Mouse (Mus musculus): ENCODE measurements around the gene Tmem239. TPM values are rescaled to one million over a fixed set of nuclear protein-coding genes. Genes with fewer than 3 reads are reported as not detected.

The Tmem239 gene
- polyA plus RNA-seq, 1 experiment from 2014 or later = not detected

GRCm38 (mm10) chr2:130383205-130383604 lies 23.1 kb upstream of the Tmem239 start:
- Histone ChIP-seq H3K27ac (replicated peaks; ENCODE audit: low read depth, low read length) (no peak overlapping the region), H3K4me2 (ENCODE audit: low read depth, low read length) (no peak overlapping the region), H3K9me3 (replicated peaks; ENCODE audit: control insufficient read depth, low read length) (no peaks in the 10 kb centered on the region), H3K4me1 (ENCODE audit: control insufficient read depth, insufficient read depth, low read length) (no peaks in the 10 kb centered on the region), H3K9ac (replicated peaks; ENCODE audit: low read length) (no peak overlapping the region), H3K27me3 (ENCODE audit: control insufficient read depth, insufficient read depth, low read length) (no peaks in the 10 kb centered on the region), H3K4me3 (ENCODE audit: low read depth, low read length) (no peak overlapping the region), H3K36me3 (replicated peaks; ENCODE audit: control insufficient read depth, insufficient read depth, low read depth, low read length) (no peaks in the 10 kb centered on the region)
- 55% methylated on average over 3 of the region's 3 CpGs for WGBS
- no peak for ATAC-seq (replicated peaks; ENCODE audit: insufficient number of reproducible peaks, low FRiP score, low TSS enrichment, low read depth)
- DNase-seq (ENCODE audit: low spot score) = no peak

GRCm38 (mm10) chr2:130383895-130384294 lies 22.4 kb upstream of the Tmem239 start:
- Histone ChIP-seq H3K36me3 (replicated peaks; ENCODE audit: control insufficient read depth, insufficient read depth, low read depth, low read length) (no peaks in the 10 kb centered on the region), H3K9me3 (replicated peaks; ENCODE audit: control insufficient read depth, low read length) (no peaks in the 10 kb centered on the region), H3K4me2 (ENCODE audit: low read depth, low read length) (no peak overlapping the region), H3K27ac (replicated peaks; ENCODE audit: low read depth, low read length) (no peak overlapping the region), H3K27me3 (ENCODE audit: control insufficient read depth, insufficient read depth, low read length) (no peaks in the 10 kb centered on the region), H3K9ac (replicated peaks; ENCODE audit: low read length) (no peak overlapping the region), H3K4me3 (ENCODE audit: low read depth, low read length) (no peak overlapping the region), H3K4me1 (ENCODE audit: control insufficient read depth, insufficient read depth, low read length) (no peaks in the 10 kb centered on the region)
- ATAC-seq (replicated peaks; ENCODE audit: insufficient number of reproducible peaks, low FRiP score, low TSS enrichment, low read depth) = no peak
- no peak for DNase-seq (ENCODE audit: low spot score)
- 72% methylated on average over 6 of the region's 6 CpGs for WGBS

GRCm38 (mm10) chr2:130386212-130386611 lies 20.1 kb upstream of the Tmem239 start:
- DNase-seq (ENCODE audit: low spot score) = no peak
- H3K9ac ChIP-seq (replicated peaks; ENCODE audit: low read length) = no peak overlapping the region
- no peaks in the 10 kb centered on the region for H3K27me3 ChIP-seq (ENCODE audit: control insufficient read depth, insufficient read depth, low read length)
- H3K36me3 ChIP-seq (replicated peaks; ENCODE audit: control insufficient read depth, insufficient read depth, low read depth, low read length) = no peaks in the 10 kb centered on the region
- H3K27ac ChIP-seq (replicated peaks; ENCODE audit: low read depth, low read length) = no peak overlapping the region
- WGBS = 75% methylated on average over 1 of the region's 1 CpGs
- no peak overlapping the region for H3K4me3 ChIP-seq (ENCODE audit: low read depth, low read length)
- no peaks in the 10 kb centered on the region for H3K9me3 ChIP-seq (replicated peaks; ENCODE audit: control insufficient read depth, low read length)
- no peak for ATAC-seq (replicated peaks; ENCODE audit: insufficient number of reproducible peaks, low FRiP score, low TSS enrichment, low read depth)
- no peak overlapping the region for H3K4me2 ChIP-seq (ENCODE audit: low read depth, low read length)
- H3K4me1 ChIP-seq (ENCODE audit: control insufficient read depth, insufficient read depth, low read length) = no peaks in the 10 kb centered on the region

DNA sequence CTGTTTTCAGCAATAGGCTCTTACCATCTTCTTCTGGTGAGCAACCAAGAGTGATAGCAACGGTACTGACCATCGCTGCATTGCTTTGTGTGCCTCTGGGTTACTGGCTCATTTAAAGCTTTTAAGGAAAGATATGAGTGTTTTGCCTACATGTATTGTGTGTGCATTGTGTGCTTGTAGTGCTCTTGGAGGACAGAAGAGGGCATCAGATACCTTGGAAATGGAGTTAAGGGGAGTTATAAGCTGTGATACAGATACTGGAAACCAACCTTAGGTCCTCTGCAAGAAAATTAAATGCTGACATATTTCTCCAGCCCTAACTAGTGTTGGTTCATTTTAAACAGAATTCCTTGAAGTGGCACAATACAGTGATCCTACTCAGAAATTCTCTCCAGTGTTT lies 17.5 kb upstream of the Tmem239 start:
- ATAC-seq (replicated peaks; ENCODE audit: insufficient number of reproducible peaks, low FRiP score, low TSS enrichment, low read depth) (no peak), DNase-seq (ENCODE audit: low spot score) (peak; percentile 8)
- Histone ChIP-seq H3K27ac (replicated peaks; ENCODE audit: low read depth, low read length) (no peak overlapping the region), H3K4me3 (ENCODE audit: low read depth, low read length) (no peak overlapping the region), H3K27me3 (ENCODE audit: control insufficient read depth, insufficient read depth, low read length) (no peaks in the 10 kb centered on the region), H3K36me3 (replicated peaks; ENCODE audit: control insufficient read depth, insufficient read depth, low read depth, low read length) (no peaks in the 10 kb centered on the region), H3K9me3 (replicated peaks; ENCODE audit: control insufficient read depth, low read length) (no peaks in the 10 kb centered on the region), H3K4me2 (ENCODE audit: low read depth, low read length) (no peak overlapping the region), H3K4me1 (ENCODE audit: control insufficient read depth, insufficient read depth, low read length) (no peaks in the 10 kb centered on the region), H3K9ac (replicated peaks; ENCODE audit: low read length) (no peak overlapping the region)
- 79% methylated on average over 2 of the region's 2 CpGs for WGBS

GRCm38 (mm10) chr2:130390993-130391625 lies 15.2 kb upstream of the Tmem239 start:
- no peak overlapping the region for H3K4me2 ChIP-seq (ENCODE audit: low read depth, low read length)
- 85% methylated on average over 11 of the region's 11 CpGs for WGBS
- H3K4me1 ChIP-seq (ENCODE audit: control insufficient read depth, insufficient read depth, low read length) = no peaks in the 10 kb centered on the region
- H3K9ac ChIP-seq (replicated peaks; ENCODE audit: low read length) = no peak overlapping the region
- DNase-seq (ENCODE audit: low spot score) (no peak), ATAC-seq (replicated peaks; ENCODE audit: insufficient number of reproducible peaks, low FRiP score, low TSS enrichment, low read depth) (no peak)
- H3K9me3 ChIP-seq (replicated peaks; ENCODE audit: control insufficient read depth, low read length) = no peaks in the 10 kb centered on the region
- no peaks in the 10 kb centered on the region for H3K27me3 ChIP-seq (ENCODE audit: control insufficient read depth, insufficient read depth, low read length)
- no peaks in the 10 kb centered on the region for H3K36me3 ChIP-seq (replicated peaks; ENCODE audit: control insufficient read depth, insufficient read depth, low read depth, low read length)
- no peak overlapping the region for H3K4me3 ChIP-seq (ENCODE audit: low read depth, low read length)
- H3K27ac ChIP-seq (replicated peaks; ENCODE audit: low read depth, low read length) = no peak overlapping the region

GRCm38 (mm10) chr2:130392836-130393235 lies 13.4 kb upstream of the Tmem239 start:
- Histone ChIP-seq H3K9ac (replicated peaks; ENCODE audit: low read length) (no peak overlapping the region), H3K27me3 (ENCODE audit: control insufficient read depth, insufficient read depth, low read length) (no peaks in the 10 kb centered on the region), H3K4me2 (ENCODE audit: low read depth, low read length) (no peak overlapping the region), H3K27ac (replicated peaks; ENCODE audit: low read depth, low read length) (no peak overlapping the region), H3K4me1 (ENCODE audit: control insufficient read depth, insufficient read depth, low read length) (peaks cover 2% of the 10 kb centered on the region; the same call in 1 of the 2 replicates), H3K4me3 (ENCODE audit: low read depth, low read length) (no peak overlapping the region), H3K36me3 (replicated peaks; ENCODE audit: control insufficient read depth, insufficient read depth, low read depth, low read length) (no peaks in the 10 kb centered on the region), H3K9me3 (replicated peaks; ENCODE audit: control insufficient read depth, low read length) (no peaks in the 10 kb centered on the region)
- ATAC-seq (replicated peaks; ENCODE audit: insufficient number of reproducible peaks, low FRiP score, low TSS enrichment, low read depth) = no peak
- WGBS = 71% methylated on average over 3 of the region's 3 CpGs
- no peak for DNase-seq (ENCODE audit: low spot score)

- H3K9me3 ChIP-seq (replicated peaks; ENCODE audit: control insufficient read depth, low read length) = no peaks in the 10 kb centered on the region
- peaks cover 5% of the 10 kb centered on the region for H3K4me1 ChIP-seq (ENCODE audit: control insufficient read depth, insufficient read depth, low read length)
- H3K4me2 ChIP-seq (ENCODE audit: low read depth, low read length) = no peak overlapping the region
- no peak for ATAC-seq (replicated peaks; ENCODE audit: insufficient number of reproducible peaks, low FRiP score, low TSS enrichment, low read depth)
- H3K27ac ChIP-seq (replicated peaks; ENCODE audit: low read depth, low read length) = no peak overlapping the region
- H3K27me3 ChIP-seq (ENCODE audit: control insufficient read depth, insufficient read depth, low read length) = no peaks in the 10 kb centered on the region
- H3K9ac ChIP-seq (replicated peaks; ENCODE audit: low read length) = no peak overlapping the region
- no peak overlapping the region for H3K4me3 ChIP-seq (ENCODE audit: low read depth, low read length)
- 95% methylated on average over 11 of the region's 11 CpGs for WGBS
- no peak for DNase-seq (ENCODE audit: low spot score)
- H3K36me3 ChIP-seq (replicated peaks; ENCODE audit: control insufficient read depth, insufficient read depth, low read depth, low read length) = no peaks in the 10 kb centered on the region
Observed at GRCm38 (mm10) chr2:130395696-130396095, 10.6 kb upstream of the Tmem239 start.

DNA sequence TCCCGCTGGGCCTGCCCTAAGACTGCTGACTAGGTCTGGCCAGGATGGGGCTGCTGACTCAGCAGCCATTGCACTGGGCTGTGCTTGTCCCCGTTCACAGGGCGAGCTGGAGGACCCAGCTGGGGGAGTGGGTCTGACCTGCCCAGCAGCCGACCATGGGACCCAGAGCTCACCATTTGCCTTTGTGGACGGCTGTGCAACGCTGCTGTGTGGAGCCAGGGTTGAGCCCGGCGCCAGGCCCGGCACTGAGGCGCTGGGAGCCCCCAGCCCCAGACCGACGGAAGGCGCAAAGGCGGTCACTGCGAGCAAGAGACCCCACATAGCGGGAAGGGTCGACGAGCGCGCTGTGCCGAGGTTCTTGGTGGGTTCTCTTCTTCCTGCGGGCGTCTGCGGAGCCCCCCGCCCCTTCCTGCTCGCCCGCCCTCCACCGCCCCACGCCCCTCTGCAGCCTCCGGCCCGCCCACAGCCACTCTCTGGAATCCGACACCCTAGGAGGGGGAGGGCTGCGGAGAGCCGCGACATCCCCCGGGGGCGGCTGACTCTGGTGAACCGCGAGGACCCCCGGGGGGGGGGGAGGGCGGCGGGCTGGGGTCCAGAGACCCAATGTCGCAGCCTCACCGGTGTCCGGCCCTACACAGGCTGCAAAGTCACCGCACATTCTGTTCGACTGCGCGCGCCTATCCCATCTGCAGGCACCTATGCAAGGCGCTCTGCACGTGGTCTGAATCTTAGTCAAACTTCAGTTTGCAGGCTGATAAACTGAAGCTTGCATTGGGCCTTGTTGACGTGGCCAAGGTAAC lies 8.9 kb upstream of the Tmem239 start, which contains the start of gene Cpxm1:
TSS of gene Cpxm1 (minus strand) at position 389 of the 800 bp plus-strand sequence.
- WGBS = under 1% methylated on average over 48 of the region's 53 CpGs
- Histone ChIP-seq H3K4me2 (ENCODE audit: low read depth, low read length) (peak within 1 kb of the TSS; percentile 83), H3K36me3 (replicated peaks; ENCODE audit: control insufficient read depth, insufficient read depth, low read depth, low read length) (no peaks in the 10 kb centered on the region), H3K27ac (replicated peaks; ENCODE audit: low read depth, low read length) (peak within 1 kb of the TSS; percentile 78), H3K4me1 (ENCODE audit: control insufficient read depth, insufficient read depth, low read length) (peaks cover 5% of the 10 kb centered on the region), H3K9ac (replicated peaks; ENCODE audit: low read length) (peak within 1 kb of the TSS; percentile 82), H3K4me3 (ENCODE audit: low read depth, low read length) (peak within 1 kb of the TSS; percentile 61), H3K27me3 (ENCODE audit: control insufficient read depth, insufficient read depth, low read length) (no peaks in the 10 kb centered on the region), H3K9me3 (replicated peaks; ENCODE audit: control insufficient read depth, low read length) (no peaks in the 10 kb centered on the region)
- ATAC-seq (replicated peaks; ENCODE audit: insufficient number of reproducible peaks, low FRiP score, low TSS enrichment, low read depth) = peak; percentile 86
- DNase-seq (ENCODE audit: low spot score) = peak; percentile 84
